Mouse (Mus musculus) midbrain, embryonic 13.5 days (tissue): ENCODE data around the gene Ptges3. TPM values are rescaled to one million over a fixed set of nuclear protein-coding genes. Genes with fewer than 3 reads are reported as not detected.
"Not testable (repeated sequence)": the region's sequence is repeated elsewhere in the genome, so short reads cannot be mapped to it uniquely, and the experiment has no call there.

ENCODE experiments used
- ATAC-seq: fragments of 200-750 bp; cut with Nextera tagmentation; 2 replicates; pipeline ENCODE4 v1.8.0; 2017; ENCODE audit warnings: mild to moderate bottlenecking, moderate TSS enrichment, moderate library complexity
- H3K27ac ChIP-seq: fragments of 300-500 bp; sonication (generic); 2 replicates; pipeline ENCODE4 v1.5.1; 2015; ENCODE audit warnings: inconsistent platforms, mild to moderate bottlenecking, moderate library complexity
- H3K27me3 ChIP-seq: fragments of 300-500 bp; sonication (generic); 2 replicates; pipeline ENCODE4 v1.6.1; 2015; ENCODE audit warnings: mild to moderate bottlenecking, inconsistent platforms
- H3K36me3 ChIP-seq: fragments of 300-500 bp; sonication (generic); 2 replicates; pipeline ENCODE4 v1.6.1; 2015; ENCODE audit warnings: mild to moderate bottlenecking, inconsistent platforms
- H3K4me1 ChIP-seq: fragments of 300-500 bp; sonication (generic); replicated peaks from 2 replicates; pipeline ENCODE4 v1.6.1; 2015; ENCODE audit warnings: inconsistent platforms
- H3K4me2 ChIP-seq: fragments of 300-500 bp; sonication (generic); replicated peaks from 2 replicates; pipeline ENCODE4 v1.6.1; 2015; ENCODE audit warnings: moderate library complexity, mild to moderate bottlenecking, inconsistent platforms
- H3K4me3 ChIP-seq: fragments of 300-500 bp; sonication (generic); replicated peaks from 2 replicates; pipeline ENCODE4 v1.5.1; 2015; ENCODE audit warnings: mild to moderate bottlenecking, inconsistent platforms
- H3K9ac ChIP-seq: fragments of 300-500 bp; sonication (generic); replicated peaks from 2 replicates; pipeline ENCODE4 v1.6.1; 2015; ENCODE audit warnings: mild to moderate bottlenecking, inconsistent platforms
- H3K9me3 ChIP-seq: fragments of 300-500 bp; sonication (generic); 2 replicates; pipeline ENCODE4 v1.6.1; 2016; ENCODE audit warnings: mild to moderate bottlenecking, inconsistent platforms
- WGBS: fragments of 180-500 bp; shearing (Covaris S2); methylation state at CpG from one replicate; pipeline ENCODE4 v1.1.7; 2015; 5-methylcytosine and 5-hydroxymethylcytosine counted together
- polyA plus RNA-seq: library from polyadenylated mRNA; unstranded; fragments of >200 nt; fragmentation: Nextera tagmentation; extraction: Ambion mirVana; gene quantifications from 2 replicates; pipeline ENCODE4 v1.2.1, GENCODE M21; 2015

Ptges3 gene
- polyA plus RNA-seq, 1 experiment from 2014 or later = 443 TPM

DNA sequence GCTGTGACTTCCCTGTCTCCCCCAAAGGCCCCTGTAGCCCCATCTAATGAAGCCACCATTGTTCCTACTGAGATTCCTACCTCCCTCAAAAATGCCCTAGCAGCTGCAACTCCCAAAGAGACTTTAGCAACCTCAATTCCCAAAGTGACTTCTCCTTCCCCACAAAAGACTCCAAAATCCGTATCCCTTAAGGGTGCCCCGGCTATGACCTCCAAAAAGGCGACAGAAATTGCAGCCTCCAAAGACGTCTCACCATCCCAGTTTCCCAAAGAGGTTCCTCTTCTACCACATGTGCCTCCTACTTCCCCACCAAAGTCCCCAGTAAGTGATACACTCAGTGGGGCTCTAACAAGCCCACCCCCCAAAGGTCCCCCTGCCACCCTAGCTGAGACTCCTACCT lies 17.1 kb upstream of the Ptges3 start:
- H3K4me3 ChIP-seq = no peak overlapping the region
- H3K36me3 ChIP-seq = peaks cover 71% of the 10 kb centered on the region
- no peak overlapping the region for H3K4me2 ChIP-seq
- no peak for ATAC-seq
- peaks cover 46% of the 10 kb centered on the region for H3K4me1 ChIP-seq
- no peak overlapping the region for H3K9ac ChIP-seq
- H3K27me3 ChIP-seq = no peaks in the 10 kb centered on the region
- H3K9me3 ChIP-seq = no peaks in the 10 kb centered on the region
- H3K27ac ChIP-seq = no peak overlapping the region
- WGBS = 79% methylated on average over 4 of the region's 4 CpGs

DNA sequence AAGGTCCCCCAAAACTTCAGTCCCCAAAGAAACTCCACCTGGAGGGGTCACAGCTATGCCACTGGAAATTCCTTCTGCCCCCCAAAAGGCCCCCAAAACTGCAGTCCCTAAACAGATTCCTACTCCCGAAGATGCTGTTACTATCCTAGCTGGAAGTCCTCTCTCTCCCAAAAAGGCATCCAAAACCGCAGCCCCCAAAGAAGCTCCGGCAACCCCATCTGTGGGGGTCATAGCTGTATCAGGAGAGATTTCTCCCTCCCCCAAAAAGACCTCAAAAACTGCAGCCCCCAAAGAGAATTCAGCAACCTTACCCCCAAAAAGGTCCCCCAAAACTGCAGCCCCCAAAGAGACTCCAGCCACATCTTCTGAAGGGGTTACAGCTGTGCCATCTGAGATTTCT lies 16.3 kb upstream of the Ptges3 start:
- Histone ChIP-seq H3K27me3 (no peaks in the 10 kb centered on the region), H3K4me3 (no peak overlapping the region), H3K36me3 (peaks cover 78% of the 10 kb centered on the region), H3K9me3 (no peaks in the 10 kb centered on the region), H3K9ac (no peak overlapping the region), H3K4me1 (peaks cover 38% of the 10 kb centered on the region), H3K4me2 (no peak overlapping the region), H3K27ac (no peak overlapping the region)
- ATAC-seq = no peak
- 93% methylated on average over 3 of the region's 3 CpGs for WGBS

DNA sequence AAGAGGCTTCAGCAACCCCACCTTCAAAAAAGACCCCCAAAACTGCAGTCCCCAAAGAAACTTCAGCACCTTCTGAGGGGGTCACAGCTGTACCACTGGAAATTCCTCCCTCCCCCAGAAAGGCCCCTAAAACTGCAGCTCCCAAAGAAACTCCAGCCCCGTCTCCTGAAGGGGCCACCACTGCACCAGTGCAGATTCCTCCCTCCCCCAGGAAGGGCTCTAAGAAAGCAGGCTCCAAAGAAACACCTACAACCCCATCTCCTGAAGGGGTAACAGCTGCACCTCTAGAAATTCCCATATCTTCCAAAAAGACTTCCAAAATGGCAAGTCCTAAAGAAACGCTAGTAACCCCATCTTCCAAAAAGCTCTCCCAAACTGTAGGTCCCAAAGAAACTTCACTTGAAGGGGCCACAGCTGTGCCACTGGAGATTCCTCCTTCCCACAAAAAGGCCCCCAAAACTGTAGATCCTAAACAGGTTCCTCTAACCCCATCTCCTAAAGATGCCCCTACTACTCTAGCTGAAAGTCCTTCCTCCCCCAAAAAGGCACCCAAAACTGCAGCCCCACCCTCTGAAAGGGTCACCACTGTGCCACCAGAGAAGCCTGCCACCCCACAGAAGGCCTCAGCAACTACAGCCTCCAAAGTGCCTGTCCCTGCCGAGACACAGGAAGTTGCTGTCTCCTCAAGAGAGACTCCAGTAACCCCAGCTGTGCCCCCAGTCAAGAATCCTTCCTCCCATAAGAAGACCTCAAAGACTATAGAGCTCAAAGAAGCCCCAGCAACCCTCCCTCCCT lies 15.5 kb upstream of the Ptges3 start:
- Histone ChIP-seq H3K4me1 (peaks cover 31% of the 10 kb centered on the region), H3K27me3 (no peaks in the 10 kb centered on the region), H3K9me3 (no peaks in the 10 kb centered on the region), H3K36me3 (peaks cover 85% of the 10 kb centered on the region), H3K4me3 (no peak overlapping the region), H3K27ac (no peak overlapping the region), H3K9ac (no peak overlapping the region), H3K4me2 (no peak overlapping the region)
- WGBS = 71% methylated on average over 3 of the region's 3 CpGs
- ATAC-seq = no peak

DNA sequence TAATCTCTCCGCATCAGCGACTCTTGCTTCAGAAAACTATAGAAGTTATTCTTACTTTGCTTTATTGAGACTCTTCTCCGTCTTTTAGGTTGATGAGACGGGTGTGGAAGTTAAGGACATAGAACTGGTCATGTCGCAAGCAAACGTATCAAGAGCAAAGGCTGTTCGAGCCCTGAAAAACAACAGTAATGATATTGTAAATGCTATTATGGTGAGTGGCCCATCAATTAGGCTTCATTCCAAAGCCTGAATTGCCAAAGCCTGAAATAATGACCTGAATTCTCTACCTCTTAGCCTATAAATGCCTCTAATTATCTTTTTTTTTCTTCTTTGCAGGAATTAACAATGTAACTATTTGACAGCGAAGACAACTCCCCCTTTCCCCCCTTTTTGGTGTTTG lies 10.6 kb upstream of the Ptges3 start:
- 96% methylated on average over 8 of the region's 8 CpGs for WGBS
- no peaks in the 10 kb centered on the region for H3K27me3 ChIP-seq
- H3K9ac ChIP-seq = no peak overlapping the region
- H3K4me2 ChIP-seq = no peak overlapping the region
- peaks cover 83% of the 10 kb centered on the region for H3K36me3 ChIP-seq
- H3K4me3 ChIP-seq = no peak overlapping the region
- H3K4me1 ChIP-seq = peaks cover 17% of the 10 kb centered on the region; the same call in 1 of the 2 replicates
- H3K27ac ChIP-seq = no peak overlapping the region
- ATAC-seq = no peak
- no peaks in the 10 kb centered on the region for H3K9me3 ChIP-seq

DNA sequence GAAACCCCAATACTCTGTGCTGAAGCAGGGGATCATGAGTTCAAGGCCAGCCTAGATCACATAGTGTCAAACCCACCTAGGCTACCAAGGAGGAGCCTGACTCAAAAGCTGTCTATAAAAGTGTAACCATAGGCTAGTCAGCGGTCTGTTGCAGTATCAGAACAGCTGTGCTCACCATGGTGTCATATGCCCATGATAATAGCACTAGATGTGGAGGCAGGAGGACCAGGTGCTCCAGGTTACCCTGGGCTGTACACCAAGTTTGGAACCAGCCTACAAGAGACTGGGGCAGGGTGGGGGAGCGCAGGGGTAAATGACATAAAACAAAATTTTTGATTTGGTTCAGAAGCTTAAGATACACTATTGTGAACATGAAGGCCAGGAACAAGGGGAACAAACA lies 9.0 kb upstream of the Ptges3 start:
- Histone ChIP-seq H3K4me3 (no peak overlapping the region), H3K36me3 (peaks cover 67% of the 10 kb centered on the region), H3K9me3 (no peaks in the 10 kb centered on the region), H3K27ac (no peak overlapping the region), H3K9ac (no peak overlapping the region), H3K4me2 (no peak overlapping the region), H3K4me1 (0 out of 2 replicates have a peak, but pooled peaks cover 3% of the 10 kb centered on the region), H3K27me3 (no peaks in the 10 kb centered on the region)
- 97% methylated on average over 2 of the region's 2 CpGs for WGBS
- no peak for ATAC-seq

DNA sequence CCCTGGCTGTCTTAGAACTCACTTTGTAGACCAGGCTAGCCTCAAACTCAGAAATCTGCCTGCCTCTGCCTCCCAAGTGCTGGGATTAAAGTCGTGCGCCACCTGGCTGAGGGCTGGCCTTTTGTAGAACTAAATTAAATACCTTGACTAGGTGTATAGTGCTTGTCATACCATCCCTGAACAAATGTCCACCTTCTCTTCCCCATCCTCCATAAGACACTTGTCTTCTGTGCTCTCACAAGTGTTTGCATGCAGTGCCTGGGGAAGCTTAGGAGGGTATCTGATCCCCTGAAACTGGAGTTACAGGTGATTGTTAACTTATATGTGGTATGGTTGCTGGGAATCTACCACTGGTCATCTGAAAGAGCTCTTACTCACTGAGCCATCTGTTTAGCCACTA lies 8.4 kb upstream of the Ptges3 start:
- H3K4me1 ChIP-seq = no peaks in the 10 kb centered on the region
- H3K4me3 ChIP-seq = no peak overlapping the region
- H3K9ac ChIP-seq = no peak overlapping the region
- no peak for ATAC-seq
- no peaks in the 10 kb centered on the region for H3K9me3 ChIP-seq
- whole genome bisulfite sequencing = 83% methylated on average over 2 of the region's 2 CpGs
- no peaks in the 10 kb centered on the region for H3K27me3 ChIP-seq
- peaks cover 62% of the 10 kb centered on the region for H3K36me3 ChIP-seq
- no peak overlapping the region for H3K27ac ChIP-seq
- H3K4me2 ChIP-seq = no peak overlapping the region

DNA sequence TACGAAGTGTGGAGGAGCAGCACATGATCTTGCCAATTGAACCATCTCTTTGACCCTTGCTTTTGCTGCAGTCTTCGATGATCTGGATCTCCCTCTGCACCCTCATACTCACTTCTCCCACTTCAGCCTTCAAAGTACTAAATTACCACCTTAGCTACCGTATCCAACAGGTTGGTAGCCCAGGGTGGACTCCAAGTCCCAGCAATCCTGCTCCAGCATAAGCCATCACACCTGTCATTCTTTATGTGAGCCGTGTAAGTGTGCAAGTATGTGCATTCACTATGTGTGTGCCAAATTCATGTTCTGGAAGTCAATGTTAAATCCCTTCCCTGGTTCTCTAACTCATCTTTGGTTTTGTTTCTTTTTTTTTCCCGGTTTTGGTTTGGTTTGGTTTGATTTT lies 7.2 kb upstream of the Ptges3 start:
- Histone ChIP-seq H3K9ac (no peak overlapping the region), H3K4me1 (no peaks in the 10 kb centered on the region), H3K9me3 (no peaks in the 10 kb centered on the region), H3K4me2 (no peak overlapping the region), H3K4me3 (no peak overlapping the region), H3K36me3 (peaks cover 49% of the 10 kb centered on the region), H3K27ac (no peak overlapping the region), H3K27me3 (no peaks in the 10 kb centered on the region)
- no peak for ATAC-seq
- WGBS = 99% methylated on average over 5 of the region's 5 CpGs

DNA sequence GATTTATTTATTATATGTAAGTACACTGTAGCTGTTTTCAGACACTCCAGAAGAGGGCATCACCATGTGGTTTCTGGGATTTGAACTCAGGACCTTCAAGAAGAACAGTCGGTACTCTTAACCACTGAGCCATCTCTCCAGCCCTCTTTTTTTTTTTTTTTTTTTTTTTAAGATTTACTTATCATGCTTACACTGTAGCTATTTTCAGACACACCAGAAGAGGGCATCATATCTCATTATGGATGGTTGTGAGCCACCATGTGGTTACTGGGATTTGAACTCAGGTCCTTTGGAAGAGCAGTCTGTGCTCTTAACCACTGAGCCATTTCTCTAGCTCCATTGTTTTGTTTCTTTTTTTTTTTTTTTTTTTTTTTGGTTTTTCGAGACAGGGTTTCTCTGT lies 6.6 kb upstream of the Ptges3 start:
- H3K9ac ChIP-seq, H3K27ac ChIP-seq, H3K4me1 ChIP-seq, H3K9me3 ChIP-seq, H3K4me3 ChIP-seq, H3K4me2 ChIP-seq, ATAC-seq, H3K27me3 ChIP-seq: not testable (repeated sequence)
- H3K36me3 ChIP-seq = peaks cover 44% of the 10 kb centered on the region
- WGBS = 100% methylated on average over 1 of the region's 2 CpGs

DNA sequence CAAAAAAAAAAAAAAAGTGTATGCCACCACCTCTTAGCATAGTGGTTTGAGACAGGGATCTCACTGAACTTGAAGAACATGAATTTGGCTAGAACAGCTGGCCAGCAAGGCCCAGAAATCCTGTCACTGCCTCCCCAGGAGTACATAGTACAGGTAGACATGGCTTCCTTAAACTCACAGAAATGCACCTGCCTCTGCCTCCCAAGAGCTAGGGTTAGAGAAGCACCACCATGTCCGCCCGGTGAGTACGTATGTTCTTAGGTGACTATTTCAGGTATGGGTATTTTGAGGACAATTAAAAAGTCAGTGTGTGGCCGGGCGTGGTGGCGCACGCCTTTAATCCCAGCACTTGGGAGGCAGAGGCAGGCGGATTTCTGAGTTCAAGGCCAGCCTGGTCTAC lies 5.8 kb upstream of the Ptges3 start:
- Histone ChIP-seq H3K9ac (no peak overlapping the region), H3K36me3 (peaks cover 37% of the 10 kb centered on the region), H3K4me3 (no peak overlapping the region), H3K9me3 (no peaks in the 10 kb centered on the region), H3K4me1 (peaks cover 7% of the 10 kb centered on the region), H3K27ac (no peak overlapping the region), H3K4me2 (no peak overlapping the region), H3K27me3 (no peaks in the 10 kb centered on the region)
- WGBS = 94% methylated on average over 8 of the region's 8 CpGs
- ATAC-seq = no peak

DNA sequence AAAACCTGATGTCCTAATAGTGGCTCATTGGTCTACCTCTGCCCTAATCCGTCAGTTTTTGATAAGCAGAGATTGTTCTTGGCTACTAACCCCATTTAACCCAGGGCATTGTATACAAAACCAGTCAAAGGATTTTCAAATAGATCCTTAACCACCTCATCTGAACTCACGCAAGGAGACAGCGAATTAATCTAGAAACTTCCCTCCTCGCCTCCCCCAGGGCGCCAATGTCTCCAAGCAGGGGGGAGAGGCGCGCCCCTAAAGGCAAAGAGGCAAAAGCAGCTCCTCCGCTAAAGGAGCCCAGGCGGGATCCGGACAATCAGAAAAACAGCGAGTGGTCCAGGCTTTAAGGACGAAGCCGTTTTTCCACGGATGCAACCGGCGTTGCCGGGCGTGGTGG lies 570 bp upstream of the Ptges3 start:
- peak overlapping the region; percentile 99 for H3K27ac ChIP-seq
- H3K27me3 ChIP-seq = no peaks in the 10 kb centered on the region
- no peak; the same call in 1 of the 2 replicates for ATAC-seq
- peak overlapping the region; percentile 93 for H3K9ac ChIP-seq
- H3K9me3 ChIP-seq = no peaks in the 10 kb centered on the region
- H3K36me3 ChIP-seq = no peaks in the 10 kb centered on the region
- under 1% methylated on average over 18 of the region's 18 CpGs for WGBS
- H3K4me1 ChIP-seq = peaks cover 35% of the 10 kb centered on the region
- peak overlapping the region; percentile 88 for H3K4me2 ChIP-seq
- H3K4me3 ChIP-seq = peak overlapping the region; percentile 91

DNA sequence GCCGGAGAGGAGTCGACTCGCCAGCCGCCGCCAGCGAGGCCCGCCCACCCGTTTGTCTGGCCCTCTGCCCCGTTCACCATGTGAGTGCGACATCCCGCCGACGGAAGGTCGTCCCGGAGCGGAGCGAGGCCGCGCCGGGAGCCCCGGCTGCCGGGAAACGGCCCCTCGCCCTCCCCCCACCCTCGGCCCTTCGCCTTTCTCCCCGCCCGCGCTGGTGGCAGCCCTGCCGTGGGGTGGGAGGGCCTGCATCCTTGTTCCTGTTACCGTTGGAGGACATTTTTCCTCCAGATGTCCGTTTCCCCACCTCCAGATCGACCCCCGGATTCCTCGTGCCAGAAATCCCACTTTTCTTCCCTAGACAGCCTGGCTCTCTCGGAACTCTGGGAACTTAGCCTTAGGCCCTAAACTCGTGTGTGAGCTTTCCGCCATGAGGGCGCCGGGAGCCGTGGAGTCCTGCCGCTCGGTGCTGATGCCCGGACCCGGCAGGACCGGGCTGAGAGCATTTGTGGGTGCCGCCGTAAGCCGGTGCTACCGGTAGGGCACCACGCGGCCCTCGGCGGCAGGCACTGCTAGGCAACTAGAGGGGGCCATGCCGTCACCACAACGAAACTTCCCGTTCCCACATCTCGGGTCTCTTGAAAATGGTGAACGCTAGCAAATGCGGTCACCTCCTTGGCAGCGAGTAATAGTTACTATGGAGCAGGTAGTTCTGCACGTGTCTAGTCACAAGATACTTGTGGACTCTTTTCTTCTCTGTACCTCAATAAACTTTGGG lies 640 bp downstream of the Ptges3 start:
- under 1% methylated on average over 59 of the region's 62 CpGs for WGBS
- peak overlapping the region; percentile 93 for H3K9ac ChIP-seq
- no peaks in the 10 kb centered on the region for H3K27me3 ChIP-seq
- peaks cover 6% of the 10 kb centered on the region for H3K36me3 ChIP-seq
- H3K9me3 ChIP-seq = no peaks in the 10 kb centered on the region
- H3K4me2 ChIP-seq = peak overlapping the region; percentile 88
- peaks cover 35% of the 10 kb centered on the region for H3K4me1 ChIP-seq
- peak overlapping the region; percentile 99 for H3K27ac ChIP-seq
- H3K4me3 ChIP-seq = peak overlapping the region; percentile 91
- ATAC-seq = peak; percentile 41

DNA sequence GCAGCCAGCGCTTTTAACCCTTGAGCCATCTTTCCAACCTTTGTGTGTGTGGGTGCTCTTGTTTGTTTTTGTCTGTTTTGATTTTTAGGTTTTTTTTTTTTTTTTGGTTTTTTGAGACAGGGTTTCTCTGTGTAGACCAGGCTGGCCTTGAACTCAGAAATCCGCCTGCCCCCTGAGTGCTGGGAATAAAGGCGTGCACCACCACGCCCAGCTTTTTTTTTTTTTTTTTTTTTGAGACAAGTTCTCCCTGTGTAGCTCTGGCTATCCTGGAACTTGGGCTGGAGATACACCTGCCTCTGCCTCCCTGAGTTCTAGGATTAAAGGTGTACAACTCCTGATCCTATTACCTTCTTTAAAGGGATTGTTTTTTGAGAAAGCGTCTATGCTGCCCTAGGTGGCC lies 2.4 kb downstream of the Ptges3 start:
- no peak for ATAC-seq
- Histone ChIP-seq H3K36me3 (peaks cover 8% of the 10 kb centered on the region), H3K9ac (peak overlapping the region; percentile 93; the same call in 1 of the 2 replicates), H3K9me3 (no peaks in the 10 kb centered on the region), H3K27me3 (no peaks in the 10 kb centered on the region), H3K4me1 (peaks cover 35% of the 10 kb centered on the region), H3K4me2 (peak overlapping the region; percentile 88), H3K27ac (no peak overlapping the region), H3K4me3 (peak overlapping the region; percentile 91)
- WGBS = 85% methylated on average over 5 of the region's 5 CpGs
